Mouse (Mus musculus) forebrain, postnatal 0 days (tissue): Measurements from ENCODE around the gene Wdr41. TPM values are rescaled to one million over a fixed set of nuclear protein-coding genes. Genes with fewer than 3 reads are reported as not detected.

Source experiments
- ATAC-seq: fragments of 200-750 bp; cut with Nextera tagmentation; 2 replicates; pipeline ENCODE4 v1.8.0; 2017; ENCODE audit warnings: mild to moderate bottlenecking, moderate library complexity
- DNase-seq: peaks from one replicate; pipeline ENCODE4 v3.0.0-alpha.2; 2015
- H3K27ac ChIP-seq: fragments of 300-500 bp; sonication (generic); 2 replicates; pipeline ENCODE4 v1.5.1; 2014; ENCODE audit warnings: low read depth, mild to moderate bottlenecking, antibody characterized with exemption, low read length, moderate library complexity, mixed read lengths
- H3K27me3 ChIP-seq: fragments of 300-500 bp; sonication (generic); 2 replicates; pipeline ENCODE4 v1.6.1; 2014; ENCODE audit warnings: mild to moderate bottlenecking, low read length, mixed read lengths; ENCODE audit not compliant: insufficient read depth
- H3K36me3 ChIP-seq: fragments of 300-500 bp; sonication (generic); 2 replicates; pipeline ENCODE4 v1.6.1; 2014; ENCODE audit warnings: mild to moderate bottlenecking, moderate library complexity; ENCODE audit not compliant: insufficient read depth
- H3K4me1 ChIP-seq: fragments of 300-500 bp; sonication (generic); 2 replicates; pipeline ENCODE4 v1.6.1; 2014; ENCODE audit warnings: antibody characterized with exemption; ENCODE audit not compliant: insufficient read depth
- H3K4me2 ChIP-seq: fragments of 300-500 bp; sonication (generic); 2 replicates; pipeline ENCODE4 v1.6.1; 2014; ENCODE audit warnings: low read depth, mild to moderate bottlenecking, moderate library complexity
- H3K4me3 ChIP-seq: fragments of 300-500 bp; sonication (generic); 2 replicates; pipeline ENCODE4 v1.5.1; 2014; ENCODE audit warnings: low read depth, low read length, mixed read lengths
- H3K9ac ChIP-seq: fragments of 300-500 bp; sonication (generic); 2 replicates; pipeline ENCODE4 v1.6.1; 2014; ENCODE audit warnings: mild to moderate bottlenecking
- H3K9me3 ChIP-seq: fragments of 300-500 bp; sonication (generic); 2 replicates; pipeline ENCODE4 v1.6.1; 2016; ENCODE audit warnings: low read length
- CTCF ChIP-seq: sonication (generic); IDR thresholded peaks from 2 replicates; pipeline ENCODE4 v1.5.1; 2016; ENCODE audit warnings: antibody characterized with exemption, control low read depth, low read depth
- WGBS: fragments of 180-500 bp; shearing (Covaris S2); extraction: QIAGEN DNeasy Blood & Tissue Kit; methylation state at CpG from one replicate; pipeline ENCODE4 v1.1.7; 2014; 5-methylcytosine and 5-hydroxymethylcytosine counted together
- polyA plus RNA-seq: library from polyadenylated mRNA; unstranded; fragments of >200 nt; fragmentation: Nextera tagmentation; extraction: Ambion mirVana; gene quantifications from 2 replicates; pipeline ENCODE4 v1.2.1, GENCODE M21; 2015
- total RNA-seq: library from RNA; depleted of rRNA; stranded (reverse); fragments of >200 nt; gene quantifications from 2 replicates; pipeline ENCODE4 v1.2.3, GENCODE M21; 2014

Wdr41 gene
- total and polyA plus RNA-seq, 2 experiments from 2014 or later = 26.1 to 29.0 TPM

DNA sequence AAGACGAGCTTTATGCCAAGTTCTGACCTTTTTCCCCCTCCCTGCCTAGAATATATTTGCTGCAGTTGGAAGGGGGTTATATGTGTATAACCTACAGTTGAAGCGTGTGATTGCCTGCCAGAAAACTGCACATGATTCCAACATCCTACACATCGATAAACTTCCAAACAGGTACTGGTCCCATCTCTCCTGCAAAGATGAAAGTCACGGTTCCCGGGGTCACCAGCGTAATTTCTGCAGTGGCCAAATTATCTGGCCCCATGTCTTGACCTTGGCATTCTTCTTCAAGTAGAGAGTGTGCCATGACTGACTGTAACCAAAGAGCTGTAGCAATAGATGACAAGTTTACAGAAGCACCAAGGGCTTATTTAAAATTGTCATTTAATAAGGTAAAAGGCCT lies 41.1 kb downstream of the Wdr41 start:
- Histone ChIP-seq H3K36me3 (peaks cover 4% of the 10 kb centered on the region), H3K4me3 (no peak overlapping the region), H3K27ac (no peak overlapping the region), H3K9ac (no peak overlapping the region), H3K4me1 (no peaks in the 10 kb centered on the region; the same call in 1 of the 2 replicates), H3K27me3 (no peaks in the 10 kb centered on the region), H3K9me3 (no peaks in the 10 kb centered on the region), H3K4me2 (no peak overlapping the region)
- DNase-seq (no peak), ATAC-seq (no peak)
- WGBS = 90% methylated on average over 6 of the region's 6 CpGs
- no peak for TF ChIP-seq CTCF

- Histone ChIP-seq H3K4me3 (no peak overlapping the region), H3K4me1 (no peaks in the 10 kb centered on the region; the same call in 1 of the 2 replicates), H3K4me2 (no peak overlapping the region), H3K9ac (no peak overlapping the region), H3K27ac (no peak overlapping the region), H3K9me3 (no peaks in the 10 kb centered on the region), H3K27me3 (no peaks in the 10 kb centered on the region), H3K36me3 (peaks cover 4% of the 10 kb centered on the region)
- TF ChIP-seq CTCF = peak; percentile 90
- peak; percentile 86 for ATAC-seq
- peak; percentile 89 for DNase-seq
- WGBS = 6% methylated on average over 9 of the region's 9 CpGs
These were observed 41.8 kb downstream of the Wdr41 start for GRCm38 (mm10) chr13:95017916-95018315.

- Histone ChIP-seq H3K27ac (no peak overlapping the region), H3K4me2 (no peak overlapping the region), H3K27me3 (no peaks in the 10 kb centered on the region), H3K9me3 (no peaks in the 10 kb centered on the region), H3K36me3 (peaks cover 7% of the 10 kb centered on the region), H3K9ac (no peak overlapping the region), H3K4me3 (no peak overlapping the region), H3K4me1 (no peaks in the 10 kb centered on the region; the same call in 1 of the 2 replicates)
- no peak for DNase-seq
- 84% methylated on average over 6 of the region's 6 CpGs for WGBS
- ATAC-seq = no peak
- TF ChIP-seq CTCF = no peak
These were observed 43.2 kb downstream of the Wdr41 start for GRCm38 (mm10) chr13:95019345-95019744.

- Histone ChIP-seq H3K27me3 (no peaks in the 10 kb centered on the region), H3K4me1 (no peaks in the 10 kb centered on the region; the same call in 1 of the 2 replicates), H3K4me2 (no peak overlapping the region), H3K4me3 (no peak overlapping the region), H3K36me3 (peaks cover 7% of the 10 kb centered on the region), H3K9me3 (no peaks in the 10 kb centered on the region), H3K27ac (no peak overlapping the region), H3K9ac (no peak overlapping the region)
- TF ChIP-seq CTCF = no peak
- ATAC-seq = no peak
- no peak for DNase-seq
- WGBS = 84% methylated on average over 6 of the region's 6 CpGs
These were observed 44.1 kb downstream of the Wdr41 start for GRCm38 (mm10) chr13:95020216-95020615.

- DNase-seq (no peak), ATAC-seq (no peak)
- H3K4me3 ChIP-seq = no peak overlapping the region
- 60% methylated on average over 6 of the region's 6 CpGs for WGBS
- H3K27ac ChIP-seq = no peak overlapping the region
- peaks cover 9% of the 10 kb centered on the region; the same call in 1 of the 2 replicates for H3K36me3 ChIP-seq
- H3K9ac ChIP-seq = no peak overlapping the region
- no peaks in the 10 kb centered on the region for H3K27me3 ChIP-seq
- H3K9me3 ChIP-seq = no peaks in the 10 kb centered on the region
- no peak for TF ChIP-seq CTCF
- no peak overlapping the region for H3K4me2 ChIP-seq
- no peaks in the 10 kb centered on the region for H3K4me1 ChIP-seq
These were observed 54.7 kb downstream of the Wdr41 start for GRCm38 (mm10) chr13:95030828-95031227.

GRCm38 (mm10) chr13:95032127-95032831 lies 56.1 kb downstream of the Wdr41 start:
- H3K4me1 ChIP-seq = no peaks in the 10 kb centered on the region
- DNase-seq (no peak), ATAC-seq (no peak)
- H3K27ac ChIP-seq = no peak overlapping the region
- H3K27me3 ChIP-seq = no peaks in the 10 kb centered on the region
- 52% methylated on average over 17 of the region's 17 CpGs for WGBS
- H3K36me3 ChIP-seq = peaks cover 2% of the 10 kb centered on the region; the same call in 1 of the 2 replicates
- H3K4me2 ChIP-seq = no peak overlapping the region
- no peaks in the 10 kb centered on the region for H3K9me3 ChIP-seq
- no peak for TF ChIP-seq CTCF
- H3K9ac ChIP-seq = no peak overlapping the region
- no peak overlapping the region for H3K4me3 ChIP-seq

GRCm38 (mm10) chr13:95032973-95033372 lies 56.8 kb downstream of the Wdr41 start:
- DNase-seq (no peak), ATAC-seq (no peak)
- H3K27ac ChIP-seq = no peak overlapping the region
- H3K27me3 ChIP-seq = no peaks in the 10 kb centered on the region
- TF ChIP-seq CTCF = no peak
- H3K9ac ChIP-seq = no peak overlapping the region
- no peaks in the 10 kb centered on the region; the same call in 1 of the 2 replicates for H3K36me3 ChIP-seq
- H3K4me2 ChIP-seq = no peak overlapping the region
- no peak overlapping the region for H3K4me3 ChIP-seq
- WGBS = 79% methylated on average over 6 of the region's 6 CpGs
- H3K4me1 ChIP-seq = no peaks in the 10 kb centered on the region
- no peaks in the 10 kb centered on the region for H3K9me3 ChIP-seq
